Mouse (Mus musculus): Measurements from ENCODE around the gene Slc39a5. TPM values are rescaled to one million over a fixed set of nuclear protein-coding genes. Genes with fewer than 3 reads are reported as not detected.
A peak's percentile ranks its signal among the peaks of the same experiment; 100 is the strongest.

Gene Slc39a5
- total RNA-seq (2021) = not detected

DNA sequence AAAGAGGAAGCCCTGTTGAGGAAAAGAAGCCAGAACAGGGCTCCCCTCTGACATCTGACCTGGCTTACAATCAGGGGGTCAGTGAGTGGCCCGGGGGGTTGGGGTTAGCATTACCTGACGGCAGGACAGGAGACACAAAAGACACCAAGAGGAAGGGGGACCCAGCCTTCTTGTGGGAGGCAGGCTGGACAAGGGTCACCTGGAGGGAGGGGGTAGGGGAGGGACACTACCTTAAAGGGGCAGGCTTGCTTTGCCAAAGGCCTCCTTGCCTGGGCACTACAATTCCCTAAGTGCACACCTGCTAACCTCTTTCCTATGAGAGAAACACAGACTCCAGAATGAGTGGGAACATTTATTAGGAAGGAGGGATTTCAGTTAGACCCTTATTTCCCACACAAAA, at the start of gene Slc39a5:
Slc39a5 (minus strand) TSS at position 174 of the 400 bp plus-strand sequence.
- intact Hi-C loops (cut with DNase I) = no loop called here

GRCm38 (mm10) chr10:128445407-128445806, 44.4 kb upstream of the Slc39a5 start:
- intact Hi-C loops (cut with DNase I) = no loop called here
- DNase-seq (ENCODE audit: low spot score in 2 of 2) = no peak

More for the DNA sequence above, at the start of gene Slc39a5:
- no peak for DNase-seq (ENCODE audit: low spot score in 2 of 2)

DNA sequence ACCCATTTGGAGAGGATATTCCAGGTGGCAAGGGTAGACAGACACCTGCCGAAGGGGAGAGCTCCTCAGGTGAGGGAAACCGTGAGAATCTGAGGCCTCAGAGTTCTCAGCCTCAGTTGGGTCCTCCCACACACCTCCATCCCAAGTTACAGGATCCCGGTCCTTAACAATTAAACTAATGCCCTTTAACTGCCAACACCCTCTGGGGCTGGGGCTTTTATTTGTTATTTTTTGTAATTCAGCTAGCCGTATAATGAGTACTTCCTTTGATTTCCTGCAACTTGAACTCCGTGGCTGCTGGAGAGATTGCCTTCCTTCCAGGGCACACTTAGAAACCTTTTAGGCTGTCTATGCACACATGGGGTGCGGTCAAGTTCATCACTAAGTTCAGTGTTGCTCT, 43.3 kb upstream of the Slc39a5 start:
- intact Hi-C loops (cut with DNase I) = no loop called here
- no peak for DNase-seq (ENCODE audit: low spot score in 2 of 2)

DNA sequence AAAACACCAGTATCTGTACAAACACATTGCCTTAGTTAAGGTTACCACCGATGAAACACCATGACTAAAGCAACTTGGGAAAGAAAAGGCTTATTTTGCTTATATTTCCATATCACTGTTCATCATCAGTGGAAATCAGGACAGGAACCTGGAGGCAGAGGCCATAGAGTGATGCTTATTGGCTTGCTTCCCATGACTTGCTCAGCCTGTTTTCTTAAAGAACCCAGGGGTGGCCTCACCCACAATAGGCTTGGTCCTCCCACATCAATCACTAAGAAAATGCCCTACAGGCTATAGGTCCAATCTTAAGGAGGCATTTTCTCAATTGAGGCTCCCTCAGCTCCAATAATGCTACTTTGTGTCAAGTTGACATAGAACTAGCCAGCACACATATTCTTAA, 41.7 kb upstream of the Slc39a5 start:
- intact Hi-C loops (cut with DNase I) = no loop called here
- no peak for DNase-seq (ENCODE audit: low spot score in 2 of 2)

DNA sequence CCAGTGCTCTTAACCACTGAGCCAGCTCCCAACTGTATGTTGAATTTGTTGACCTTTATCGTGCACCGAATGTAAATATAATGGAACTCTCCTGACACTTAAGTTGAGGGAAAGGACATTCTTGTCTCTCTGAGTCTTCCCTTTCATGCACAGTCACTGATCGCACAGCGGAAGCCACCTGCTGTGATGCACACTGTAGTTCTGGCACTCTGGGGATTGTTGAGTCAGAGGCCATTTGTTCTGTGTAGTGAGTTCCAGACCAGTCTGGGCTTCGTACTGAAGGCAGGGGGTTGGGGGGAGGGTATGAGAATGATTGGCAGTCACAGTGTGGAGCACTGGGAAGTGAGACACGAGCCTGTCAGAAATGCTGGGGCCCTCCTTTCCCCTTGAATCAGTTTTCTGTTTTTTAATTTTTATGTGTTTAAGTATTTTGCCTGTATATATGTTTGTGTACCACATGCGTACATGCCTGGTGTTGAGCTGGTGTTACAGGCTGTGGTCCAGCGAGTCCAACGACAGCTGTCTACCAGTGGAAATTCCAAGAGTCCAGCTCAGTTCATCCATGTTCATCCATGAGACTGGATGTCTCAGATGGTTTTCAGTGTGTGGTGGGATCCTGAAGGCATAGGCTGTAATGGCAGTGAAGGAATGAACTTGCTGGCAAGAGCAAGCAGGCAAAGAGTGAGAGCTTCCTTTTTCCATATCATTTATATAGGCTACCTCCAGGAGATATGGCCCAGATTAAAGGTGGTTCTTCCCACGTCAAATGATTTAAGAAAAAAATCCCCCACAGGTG, 40.5 kb upstream of the Slc39a5 start:
- no peak for DNase-seq (ENCODE audit: low spot score in 2 of 2)
- intact Hi-C loops (cut with DNase I) = no loop called here

DNA sequence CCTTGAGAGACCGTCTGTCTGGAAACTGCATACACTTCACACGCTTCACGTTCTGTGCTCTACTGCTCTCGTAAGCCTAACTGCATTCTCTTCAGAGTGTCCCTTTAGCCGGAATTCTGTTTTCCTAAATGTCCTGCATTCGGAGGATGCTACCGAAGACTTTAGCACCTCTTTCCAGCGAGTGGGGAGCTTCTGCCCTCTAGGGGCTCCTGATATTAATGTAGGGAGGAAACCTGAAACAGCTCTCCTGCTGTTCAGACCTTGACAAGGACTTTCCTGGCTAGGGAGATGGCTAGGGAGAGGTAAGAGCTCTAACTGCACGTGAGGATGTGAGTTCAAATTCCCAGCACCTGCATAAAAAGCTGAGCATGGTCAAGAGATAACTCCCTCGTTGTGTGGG, 39.4 kb upstream of the Slc39a5 start:
- no peak for DNase-seq (ENCODE audit: low spot score in 2 of 2)
- intact Hi-C loops (cut with DNase I) = no loop called here

GRCm38 (mm10) chr10:128438675-128439279, 37.7 kb upstream of the Slc39a5 start:
- peak in 1 of 2 experiments; percentile 38 for DNase-seq (ENCODE audit: low spot score in 2 of 2)
- intact Hi-C loops (cut with DNase I) = no loop called here

DNA sequence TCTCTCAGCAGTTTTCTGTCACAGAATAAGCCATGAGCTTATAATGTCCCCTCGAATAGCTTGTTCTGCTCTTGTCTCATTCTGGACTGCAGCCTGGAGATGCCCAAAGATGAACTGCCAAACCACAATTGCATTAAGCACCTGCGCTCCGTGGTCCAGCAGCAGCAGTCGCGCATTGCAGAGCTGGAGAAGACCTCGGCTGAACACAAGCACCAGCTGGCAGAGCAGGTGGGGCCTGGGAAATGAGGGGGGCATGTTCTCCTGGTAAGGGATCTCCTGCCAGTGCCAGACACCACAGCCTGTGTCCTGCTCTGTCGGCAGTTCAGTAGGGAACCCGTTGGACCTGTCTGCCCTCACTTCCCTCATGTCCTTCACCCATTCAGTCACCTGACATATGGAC, 35.3 kb upstream of the Slc39a5 start:
- DNase-seq (ENCODE audit: low spot score in 2 of 2) = no peak

GRCm38 (mm10) chr10:128435873-128436272, 34.8 kb upstream of the Slc39a5 start:
- intact Hi-C loops (cut with DNase I) = no loop called here
- DNase-seq (ENCODE audit: low spot score in 2 of 2) = no peak

More for the DNA sequence above, 35.3 kb upstream of the Slc39a5 start:
- intact Hi-C loops (cut with DNase I) = no loop called here

GRCm38 (mm10) chr10:128435186-128435823, 34.3 kb upstream of the Slc39a5 start:
- intact Hi-C loops (cut with DNase I) = no loop called here
- no peak for DNase-seq (ENCODE audit: low spot score in 2 of 2)

DNA sequence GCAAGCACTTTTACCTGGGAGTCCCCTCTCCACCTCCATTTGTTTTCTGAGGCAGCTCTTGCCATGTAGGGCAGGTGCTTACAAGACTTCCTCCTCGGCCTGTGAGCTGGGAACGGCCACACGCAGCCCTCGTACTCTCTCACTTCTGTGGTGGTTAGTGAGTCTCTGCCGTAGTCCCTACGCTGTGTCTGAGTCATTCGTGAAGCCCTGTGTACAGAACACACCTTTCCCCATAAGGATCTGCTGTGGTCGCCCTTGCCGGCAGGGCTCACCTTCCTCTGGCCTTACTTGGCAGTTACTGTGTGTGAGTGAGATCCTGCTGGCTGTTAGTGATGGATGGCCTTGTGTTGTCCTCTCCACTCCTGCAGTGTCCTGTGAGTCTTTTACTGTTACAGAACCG, 33.7 kb upstream of the Slc39a5 start:
- DNase-seq (ENCODE audit: low spot score in 2 of 2) = no peak
- intact Hi-C loops (cut with DNase I) = no loop called here

DNA sequence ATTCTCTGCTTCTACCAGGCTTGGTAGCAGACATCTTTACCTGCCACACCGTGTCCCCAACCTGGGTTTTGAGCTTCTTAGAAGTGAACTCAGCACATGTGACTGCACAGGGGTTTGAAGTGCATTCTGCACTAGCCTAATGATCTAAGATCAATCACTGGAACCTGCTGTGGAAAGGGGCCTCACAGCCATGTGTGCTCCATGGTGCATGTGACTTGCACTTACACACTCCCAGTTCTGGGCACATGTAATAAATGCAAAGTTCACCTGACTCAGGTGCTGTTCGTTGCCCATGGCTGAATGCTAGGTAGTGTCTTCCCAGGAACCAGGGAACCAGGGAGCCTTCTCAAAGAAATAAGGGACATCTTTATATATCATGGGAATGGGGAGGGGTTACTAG, 32.4 kb upstream of the Slc39a5 start:
- DNase-seq (ENCODE audit: low spot score in 2 of 2) = no peak
- intact Hi-C loops (cut with DNase I) = no loop called here

DNA sequence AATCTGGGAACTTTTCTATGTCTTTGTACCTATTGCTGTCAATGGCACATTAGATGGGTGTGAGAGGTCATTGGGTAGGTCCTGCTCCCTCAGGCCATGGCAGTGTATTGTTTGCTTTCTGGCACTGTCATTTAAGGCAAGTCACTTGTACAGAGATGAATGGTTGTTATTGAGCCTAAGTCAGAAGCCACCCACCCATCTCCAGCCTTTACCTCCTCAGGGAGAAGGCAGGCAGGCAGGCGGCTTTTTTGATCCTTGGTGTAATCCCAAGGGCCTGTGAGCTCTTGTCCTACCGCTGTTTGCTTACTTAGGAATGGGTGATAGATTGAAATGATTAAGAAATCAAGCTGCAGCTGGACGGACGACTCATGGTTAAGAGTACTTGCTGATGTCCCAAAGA, 28.4 kb upstream of the Slc39a5 start:
- intact Hi-C loops (cut with DNase I) = no loop called here
- no peak for DNase-seq (ENCODE audit: low spot score in 2 of 2)

DNA sequence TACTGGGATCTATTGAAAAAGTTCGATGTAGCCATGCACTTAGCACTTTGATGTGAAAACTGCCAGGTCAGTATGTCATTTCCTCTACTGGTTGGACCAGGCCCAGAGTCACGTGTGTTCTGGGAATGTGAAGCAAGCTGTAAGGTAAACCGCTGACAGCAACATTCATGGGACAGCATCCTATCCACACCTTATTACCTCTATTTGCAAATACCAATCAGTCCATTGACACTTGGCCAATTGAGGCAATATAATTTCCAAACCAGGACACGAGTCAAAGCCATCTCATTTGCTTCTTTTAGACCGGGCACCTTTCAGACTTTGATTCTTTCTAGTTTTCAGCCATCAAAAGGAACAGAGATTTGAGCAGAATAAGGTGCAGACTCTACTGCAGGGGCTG, 28.0 kb upstream of the Slc39a5 start:
- intact Hi-C loops (cut with DNase I) = no loop called here
- DNase-seq (ENCODE audit: low spot score in 2 of 2) = no peak

- DNase-seq (ENCODE audit: low spot score in 2 of 2) = no peak
Observed at GRCm38 (mm10) chr10:128425260-128425659, 24.2 kb upstream of the Slc39a5 start.

DNA sequence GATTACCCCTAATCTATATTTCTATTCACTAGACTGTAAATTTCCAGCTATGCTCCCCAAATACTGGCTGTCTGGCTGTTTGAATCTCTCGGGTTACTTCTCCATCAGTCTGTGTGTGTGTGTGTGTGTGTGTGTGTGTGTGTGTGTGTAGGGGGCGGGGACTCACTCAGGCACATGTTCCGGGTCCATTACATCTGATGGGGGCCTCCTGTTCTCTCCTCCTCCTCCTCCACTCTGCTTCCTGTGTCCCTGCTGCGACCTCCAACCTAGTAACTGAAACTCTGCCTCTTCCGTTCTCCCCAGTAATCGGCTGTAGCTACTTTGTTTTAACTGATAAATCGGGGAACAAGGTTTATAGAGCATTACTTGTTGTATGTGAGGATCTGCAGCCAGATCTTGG, 23.6 kb upstream of the Slc39a5 start:
- intact Hi-C loops (cut with DNase I) = no loop called here
- DNase-seq (ENCODE audit: low spot score in 2 of 2) = no peak

More at GRCm38 (mm10) chr10:128425260-128425659, 24.2 kb upstream of the Slc39a5 start:
- intact Hi-C loops (cut with DNase I) = no loop called here

- intact Hi-C loops (cut with DNase I) = no loop called here
Observed at GRCm38 (mm10) chr10:128422426-128422825, 21.4 kb upstream of the Slc39a5 start.

GRCm38 (mm10) chr10:128414848-128415247, 13.8 kb upstream of the Slc39a5 start:
- no peak for DNase-seq (ENCODE audit: low spot score in 2 of 2)
- intact Hi-C loops (cut with DNase I) = no loop called here

More at GRCm38 (mm10) chr10:128422426-128422825, 21.4 kb upstream of the Slc39a5 start:
- no peak for DNase-seq (ENCODE audit: low spot score in 2 of 2)

GRCm38 (mm10) chr10:128413076-128413475, 12.0 kb upstream of the Slc39a5 start:
- intact Hi-C loops (cut with DNase I) = no loop called here
- DNase-seq (ENCODE audit: low spot score in 2 of 2) = no peak

DNA sequence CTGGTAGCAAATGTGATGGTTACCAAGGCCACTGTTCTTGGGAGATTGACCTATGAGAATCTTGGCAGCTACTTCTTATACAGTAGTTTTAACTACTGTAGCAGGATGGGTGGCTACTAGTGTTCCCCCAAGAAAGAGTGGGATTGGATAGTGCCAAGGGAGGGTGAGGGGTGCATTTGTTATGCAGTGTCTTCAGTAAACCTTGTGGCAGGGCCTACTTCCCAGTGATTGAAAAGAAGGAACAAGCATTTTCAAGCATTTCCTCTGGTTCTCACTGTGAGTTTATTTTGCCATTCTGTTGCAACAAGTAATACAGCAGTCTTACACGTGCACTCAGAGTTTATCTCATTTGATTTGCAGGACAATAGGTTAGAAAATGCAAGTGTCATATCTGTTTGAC, 11.5 kb upstream of the Slc39a5 start:
- DNase-seq (ENCODE audit: low spot score in 2 of 2) = no peak
- intact Hi-C loops (cut with DNase I) = no loop called here

DNA sequence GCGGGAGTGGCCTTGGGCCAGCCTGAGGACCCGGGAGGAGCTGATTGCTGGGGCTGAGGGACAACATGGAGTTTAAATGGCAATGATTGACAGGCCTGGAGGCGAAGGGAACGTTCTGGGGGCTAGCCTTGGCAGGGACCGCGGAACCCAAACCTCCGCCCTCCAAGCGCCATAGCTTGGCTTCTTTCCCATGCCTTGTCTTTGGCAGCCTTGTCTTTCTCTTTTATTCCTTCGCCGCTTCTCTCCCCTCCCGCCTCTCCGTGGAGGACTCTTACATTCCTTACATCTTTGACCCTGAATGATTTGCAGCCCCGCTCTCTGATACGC, 11.0 kb upstream of the Slc39a5 start:
- intact Hi-C loops (cut with DNase I) = no loop called here
- peak in 1 of 2 experiments; percentile 48 for DNase-seq (ENCODE audit: low spot score in 2 of 2)

Measured in left cerebral cortex, postnatal 36 days (tissue).